Mouse (Mus musculus) ovary, adult 18-20 months (tissue): Measurements from ENCODE around the gene Ola1.

Experiments
- DNase-seq: peaks from one replicate; pipeline ENCODE4 v3.0.0; 2022; ENCODE audit warnings: low spot score, mixed read lengths

Ola1 gene

DNA sequence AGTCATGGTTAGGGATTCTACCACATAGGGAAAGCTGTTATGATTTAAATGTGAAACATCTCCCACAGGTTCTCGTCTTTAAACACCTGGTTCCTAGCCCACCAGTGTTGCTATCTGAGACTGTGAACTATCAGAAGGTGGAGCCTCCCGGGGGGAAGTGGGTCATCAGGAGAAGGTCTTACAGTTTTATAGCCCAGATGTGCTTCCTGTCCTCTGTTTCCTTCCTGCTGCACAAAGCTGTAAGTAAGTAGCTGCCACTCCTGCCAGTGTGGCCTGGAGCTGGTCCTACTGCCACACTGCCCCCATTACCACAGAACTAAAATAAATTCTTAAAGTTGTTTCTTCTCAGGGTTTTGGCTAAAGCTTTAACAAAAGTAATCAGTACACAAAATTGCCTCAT lies 72.6 kb downstream of the Ola1 start:
- DNase-seq = no peak

DNA sequence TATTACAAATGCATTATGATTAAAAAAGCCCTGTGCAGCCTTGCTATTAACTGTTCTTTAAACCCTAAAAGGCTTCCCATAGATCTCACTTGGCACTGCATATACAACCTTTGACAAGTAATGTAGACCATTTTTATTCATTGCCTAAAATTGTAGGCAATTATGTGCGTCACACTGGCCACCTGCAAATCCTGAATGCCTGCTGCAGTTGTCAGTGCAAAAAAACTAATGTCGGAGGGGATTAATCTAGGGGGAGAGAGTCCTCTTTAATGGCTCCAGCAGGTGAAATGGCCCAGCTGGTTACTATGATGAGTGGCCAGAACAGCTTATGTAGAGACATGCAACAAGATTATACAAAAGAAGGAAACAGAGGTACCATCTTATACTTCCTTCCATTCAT lies 75.0 kb downstream of the Ola1 start:
- no peak for DNase-seq

DNA sequence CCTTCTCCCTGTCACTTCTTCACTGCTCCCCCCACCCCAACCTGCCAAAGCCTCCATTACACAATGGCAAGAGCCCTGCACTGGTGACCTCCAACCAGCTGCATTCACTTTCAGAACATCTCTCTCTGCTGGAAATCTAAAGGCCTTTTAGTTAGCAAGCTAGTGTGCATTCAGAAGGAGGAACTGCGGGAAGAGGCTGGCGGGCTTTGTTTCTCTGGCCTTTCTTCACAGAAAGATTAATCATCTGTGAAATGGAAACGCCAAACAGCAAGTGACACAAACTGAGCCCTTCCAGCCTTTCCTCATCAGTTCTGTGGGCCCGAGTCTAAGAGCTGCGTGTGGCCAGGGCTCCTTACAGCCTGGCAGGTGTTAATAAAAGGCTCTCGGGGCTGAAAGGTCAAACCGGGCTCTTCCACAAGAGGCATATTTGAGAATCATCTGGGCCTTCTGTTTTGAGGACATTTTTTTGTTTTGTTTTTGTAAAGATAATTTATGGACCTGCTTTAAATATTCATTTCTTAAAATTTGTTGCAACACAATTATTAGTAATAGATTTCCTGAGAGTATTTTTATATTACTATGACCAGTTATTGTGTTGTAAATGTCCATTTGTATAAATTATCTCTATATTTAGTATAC lies 75.8 kb downstream of the Ola1 start:
- no peak for DNase-seq

DNA sequence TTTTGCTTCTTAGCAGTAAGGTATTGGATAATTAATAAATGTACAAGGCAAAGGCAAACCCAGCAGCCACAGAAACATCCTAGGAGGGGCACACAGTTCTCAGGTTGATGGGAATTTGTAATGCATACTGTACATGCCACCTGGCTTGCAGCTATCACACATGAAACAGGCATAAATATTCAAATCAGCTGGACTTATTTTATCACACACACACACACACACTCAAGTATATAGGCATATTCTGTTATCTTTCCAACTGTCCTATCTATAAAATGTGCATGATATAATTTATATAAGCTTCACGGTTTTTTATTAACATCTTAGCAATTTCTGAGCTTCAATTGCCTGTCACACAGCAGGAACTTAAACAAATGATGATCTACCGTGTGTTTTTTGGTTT lies 85.8 kb downstream of the Ola1 start:
- no peak for DNase-seq

DNA sequence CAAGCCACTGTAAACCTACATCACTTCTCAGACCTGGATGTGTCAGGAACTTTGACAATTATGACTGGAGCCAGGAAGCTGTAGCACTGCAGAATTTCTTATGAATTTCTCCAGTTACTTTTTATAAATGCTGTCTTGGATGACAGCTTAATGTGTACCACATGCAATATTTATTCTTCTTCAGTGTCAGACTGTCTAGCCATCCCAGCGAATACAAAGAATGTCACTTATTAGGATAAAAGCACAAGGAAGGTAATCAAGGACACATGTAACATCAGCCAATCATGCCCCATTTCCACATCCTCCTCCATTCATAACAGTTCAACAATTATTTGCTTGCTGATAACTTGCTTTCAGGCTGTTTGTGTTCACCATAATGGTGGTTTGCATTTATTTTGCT lies 91.0 kb downstream of the Ola1 start:
- no peak for DNase-seq

DNA sequence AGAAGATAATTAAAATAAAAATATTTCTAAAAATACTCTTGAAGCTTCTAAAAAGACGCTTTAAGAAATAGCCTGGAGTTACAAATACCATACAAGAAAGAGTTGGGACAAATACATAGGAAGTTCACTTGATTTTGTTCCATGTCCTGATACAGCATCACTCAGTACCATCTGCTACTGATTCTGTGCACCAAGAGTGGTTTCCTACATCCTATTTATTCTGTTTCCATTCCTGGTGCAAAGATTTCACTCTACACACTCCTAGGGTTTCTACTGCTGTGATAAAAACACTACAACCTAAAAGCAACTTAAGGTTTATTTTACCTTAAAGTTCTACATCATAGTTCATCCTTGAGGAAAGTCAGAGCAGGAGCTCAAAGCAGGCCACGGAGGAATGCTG lies 99.9 kb downstream of the Ola1 start:
- DNase-seq = no peak

DNA sequence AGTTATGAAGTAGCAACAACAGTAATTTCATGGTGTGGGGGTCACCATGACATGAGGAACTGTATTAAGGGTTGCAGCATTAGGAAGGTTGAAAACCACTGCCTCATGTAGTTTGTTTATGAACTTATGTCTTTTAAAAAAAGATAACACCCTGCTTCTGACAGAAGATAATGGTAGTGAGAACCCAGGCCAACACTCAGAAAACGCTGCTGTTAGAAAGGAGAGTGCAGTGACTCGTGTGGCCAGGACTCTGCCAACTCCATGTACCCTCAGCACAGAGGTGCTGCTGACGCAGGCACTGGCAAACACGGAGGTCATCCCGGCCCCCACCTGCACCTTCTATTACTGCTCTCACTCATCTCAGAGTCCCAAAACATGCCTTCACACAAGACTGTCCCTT lies 111.6 kb downstream of the Ola1 start:
- DNase-seq = no peak

DNA sequence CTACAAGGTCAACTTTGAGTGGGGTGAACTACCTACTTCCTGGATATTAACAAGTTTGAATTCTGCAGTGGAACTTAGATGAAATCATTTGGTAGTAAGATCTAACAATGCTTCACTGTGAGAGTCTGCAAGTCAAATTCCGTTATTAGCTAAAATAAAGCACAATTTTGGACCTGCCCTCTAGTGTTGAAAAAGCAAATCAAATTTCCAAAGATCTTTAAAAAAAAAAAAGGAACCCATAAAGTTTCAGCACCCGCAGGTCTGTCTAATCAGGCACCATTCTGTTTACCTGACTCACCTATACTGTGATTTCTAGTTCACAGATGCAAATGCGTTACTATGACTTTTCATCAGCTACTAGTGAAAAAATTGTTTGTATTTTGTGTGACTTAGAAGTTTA lies 122.2 kb downstream of the Ola1 start:
- no peak for DNase-seq

DNA sequence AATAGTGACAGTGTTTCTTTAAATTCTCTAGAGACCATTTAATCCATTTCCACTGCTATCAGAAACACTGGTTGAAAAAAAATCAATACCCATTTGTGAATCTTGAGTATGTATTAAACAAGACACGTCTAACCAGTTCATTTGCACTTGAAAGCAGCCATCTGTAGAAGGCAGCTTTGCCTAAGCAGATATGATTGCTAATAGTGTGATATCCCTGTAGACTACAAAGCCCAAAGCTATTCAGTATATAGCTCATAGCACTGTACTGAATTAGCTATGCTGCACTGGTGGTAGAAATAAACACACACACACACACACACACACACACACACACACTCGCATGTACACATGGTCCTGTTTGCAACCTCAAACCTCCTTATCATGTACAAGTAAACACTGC lies 123.4 kb downstream of the Ola1 start:
- no peak for DNase-seq

DNA sequence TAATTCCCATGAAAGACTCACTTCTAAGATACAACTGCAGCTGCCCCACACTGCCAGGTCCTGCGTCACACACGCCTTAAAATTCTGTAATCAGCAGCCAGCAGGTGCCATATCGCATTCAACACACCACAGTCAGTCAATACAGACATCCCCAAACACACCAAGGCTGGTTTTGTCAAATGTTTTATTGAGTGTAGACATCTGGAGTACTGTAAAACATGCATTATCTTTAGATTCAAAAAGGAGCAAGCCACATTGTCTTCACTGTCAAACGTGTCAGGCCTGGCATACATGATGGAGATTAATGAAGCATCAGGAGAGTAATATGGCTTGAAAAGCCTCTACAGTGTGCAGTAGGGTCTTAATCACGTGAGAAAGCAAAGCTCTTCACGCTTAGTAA lies 125.7 kb downstream of the Ola1 start:
- DNase-seq = no peak

DNA sequence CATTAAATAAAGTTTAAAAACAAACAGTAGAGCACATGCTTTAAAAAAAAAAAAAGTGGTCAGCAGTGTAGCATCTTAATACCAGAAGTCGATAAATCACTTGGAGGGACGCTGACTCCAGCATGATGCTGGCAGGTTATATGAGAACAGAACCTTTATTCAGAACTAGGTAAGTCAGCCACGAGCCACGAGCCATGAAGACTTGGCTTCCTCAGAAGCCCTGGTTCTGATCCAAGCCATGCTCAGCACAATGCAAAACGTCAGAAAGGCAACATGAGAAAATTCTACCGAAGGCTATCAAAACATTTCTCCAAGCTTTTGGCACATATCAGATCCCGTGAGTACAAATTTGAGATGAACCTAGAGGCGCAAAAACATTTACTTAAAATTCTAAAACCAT lies 127.4 kb downstream of the Ola1 start:
- DNase-seq = no peak

DNA sequence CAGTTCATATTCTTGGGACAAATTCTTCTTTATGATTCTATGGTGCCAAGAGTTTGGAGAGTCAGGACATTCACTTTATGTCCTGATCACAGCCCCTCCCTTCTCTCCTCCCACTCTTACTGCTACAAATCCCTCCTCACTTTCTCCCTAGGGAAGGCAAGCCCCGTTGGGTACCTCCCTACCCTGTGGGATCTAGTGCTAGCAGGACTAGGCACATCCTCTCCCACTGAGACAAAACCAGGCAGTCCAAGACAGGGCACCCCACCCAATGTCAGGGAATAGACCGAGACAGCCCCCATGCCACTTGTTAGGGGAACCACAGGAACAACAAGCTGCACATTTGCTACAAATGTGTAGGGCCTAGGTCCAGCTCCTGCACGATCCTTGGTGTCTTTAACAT lies 131.1 kb downstream of the Ola1 start:
- DNase-seq = no peak

DNA sequence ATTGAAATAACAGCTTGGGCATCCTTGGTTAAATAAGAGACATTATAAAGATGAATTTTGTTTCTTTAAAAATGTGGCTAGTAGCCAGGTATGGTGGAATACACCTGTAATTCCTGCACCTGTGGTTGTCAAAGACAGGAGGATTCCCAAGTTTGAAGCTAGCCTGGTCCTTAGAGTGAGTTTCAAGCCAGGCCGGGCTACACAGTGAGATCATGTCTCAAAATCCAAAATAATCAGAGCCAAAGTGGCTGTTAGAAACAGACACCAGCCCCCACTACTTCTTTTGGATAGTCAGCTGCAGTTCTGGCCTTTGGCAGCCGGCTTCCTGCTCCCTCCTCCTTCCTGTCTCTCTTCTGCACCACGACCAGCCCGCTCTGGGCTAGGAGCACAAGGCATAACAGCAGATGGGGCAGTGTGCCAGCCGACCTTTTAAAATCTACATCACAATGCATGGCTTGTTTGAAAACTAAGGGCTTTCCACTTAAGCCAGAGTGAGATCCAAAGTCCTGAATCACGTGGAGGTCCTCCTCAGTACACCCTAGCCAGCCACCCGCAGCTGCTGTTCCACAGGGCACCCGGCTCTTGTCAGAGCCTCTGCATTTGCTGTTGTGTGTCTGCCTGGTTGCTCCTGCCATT lies 132.9 kb downstream of the Ola1 start:
- no peak for DNase-seq

DNA sequence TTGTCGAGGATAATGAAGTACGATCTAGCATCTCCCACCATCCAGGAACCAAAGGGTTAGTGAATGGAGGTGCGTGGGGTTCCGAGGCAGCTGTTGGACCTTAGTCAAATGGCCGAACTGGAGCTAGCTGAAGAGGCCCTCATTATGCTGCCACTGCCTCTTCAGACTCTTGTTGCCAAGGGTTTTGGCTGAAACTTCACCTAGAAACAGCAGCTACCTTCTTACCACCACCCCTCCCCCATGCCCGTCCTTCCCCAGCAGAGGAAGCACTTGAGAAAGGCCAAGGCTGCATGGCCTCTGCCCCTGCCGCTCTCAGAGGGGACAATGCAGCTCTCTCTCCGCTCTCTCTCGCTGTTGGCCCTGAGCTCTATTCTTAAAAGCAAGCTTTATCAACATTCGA lies 136.2 kb downstream of the Ola1 start:
- DNase-seq = no peak

DNA sequence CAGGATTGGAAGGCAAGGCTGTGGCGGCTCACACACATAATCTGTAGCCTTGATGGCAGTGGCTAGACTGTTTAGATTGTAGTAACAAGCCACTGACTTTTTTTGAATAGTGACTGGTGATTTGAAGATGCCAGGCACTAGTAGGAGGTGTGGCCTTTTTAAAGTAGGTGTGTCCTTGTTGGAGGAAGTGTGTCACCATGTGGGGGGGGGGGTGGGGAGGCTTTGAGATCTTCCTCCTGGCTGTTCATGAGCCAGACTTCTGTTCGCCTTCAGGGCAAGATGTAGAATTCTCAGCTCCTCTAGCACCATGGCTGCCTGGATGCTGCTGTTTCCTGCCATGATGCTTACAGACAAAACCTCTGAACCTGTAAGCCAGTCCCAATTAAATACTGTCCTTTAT lies 136.9 kb downstream of the Ola1 start:
- no peak for DNase-seq

DNA sequence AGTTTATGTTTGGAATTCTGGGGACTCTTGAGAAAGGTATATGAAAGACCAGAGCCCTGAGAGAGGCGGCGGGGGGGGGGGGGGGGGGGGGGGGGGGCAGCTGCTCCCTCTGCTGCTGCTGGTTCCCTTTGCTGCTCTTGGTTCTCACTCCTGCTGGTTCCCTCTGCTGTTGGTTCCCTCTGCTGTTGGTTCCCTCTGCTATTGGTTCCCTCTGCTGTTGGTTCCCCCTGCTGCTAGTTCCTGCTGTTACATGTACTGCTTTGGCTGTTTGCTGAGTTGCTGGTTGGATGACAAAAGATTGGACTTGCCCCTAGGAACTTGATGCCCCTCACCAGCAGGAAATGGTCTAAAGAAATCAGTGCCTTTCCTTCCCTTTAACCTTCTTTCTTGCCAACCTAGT lies 138.6 kb downstream of the Ola1 start:
- no peak for DNase-seq

DNA sequence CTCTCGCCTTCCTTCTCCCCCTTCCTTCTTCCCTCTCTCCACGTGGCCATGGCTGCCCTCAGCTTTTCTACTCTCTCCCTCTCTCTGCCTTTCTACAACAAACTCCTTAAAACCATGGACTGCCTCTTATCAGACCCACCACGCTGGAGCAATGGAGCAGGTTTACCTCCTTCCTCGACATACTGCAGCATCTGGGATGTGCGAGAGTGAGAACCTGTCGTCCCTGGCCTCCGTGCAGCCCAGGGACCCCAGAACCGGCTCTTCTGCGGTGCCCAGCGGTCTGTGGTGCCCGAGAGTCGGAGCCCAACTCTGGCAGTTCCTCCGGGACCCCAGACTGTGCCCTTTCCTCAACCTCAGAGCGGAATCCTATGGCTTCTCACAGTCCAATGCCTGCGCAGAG lies 139.4 kb downstream of the Ola1 start:
- no peak for DNase-seq

DNA sequence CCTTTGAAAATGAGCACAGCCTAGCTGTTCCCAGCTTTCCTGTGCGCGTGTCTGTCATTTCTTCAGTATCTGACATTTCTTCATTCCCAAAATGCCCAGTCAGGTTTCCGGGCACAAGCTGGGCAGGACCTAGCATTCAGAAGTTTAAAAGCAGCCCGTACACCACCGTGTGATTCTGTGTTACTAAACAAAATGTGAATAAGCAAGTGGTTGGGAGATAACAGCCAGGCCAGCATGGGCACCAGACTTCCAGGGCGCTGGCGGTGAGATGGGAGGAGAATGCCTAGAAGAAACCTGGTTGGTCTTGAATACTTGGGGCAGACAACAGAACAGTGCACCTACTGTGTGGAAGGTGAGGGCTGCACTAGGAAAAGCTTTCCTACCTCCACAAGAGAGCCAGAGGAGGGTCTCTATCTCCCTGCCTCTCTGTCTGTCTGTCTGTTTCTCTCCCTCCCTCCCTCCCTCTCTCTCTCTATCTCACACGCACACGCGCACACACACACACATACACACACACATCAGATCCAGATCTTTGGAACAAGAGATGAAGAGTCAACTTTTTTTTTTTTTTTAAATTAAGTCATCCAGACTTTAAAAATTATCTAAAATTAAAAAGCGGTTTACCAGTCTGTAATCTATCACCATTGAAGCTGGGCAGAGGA lies 144.8 kb downstream of the Ola1 start:
- DNase-seq = no peak

DNA sequence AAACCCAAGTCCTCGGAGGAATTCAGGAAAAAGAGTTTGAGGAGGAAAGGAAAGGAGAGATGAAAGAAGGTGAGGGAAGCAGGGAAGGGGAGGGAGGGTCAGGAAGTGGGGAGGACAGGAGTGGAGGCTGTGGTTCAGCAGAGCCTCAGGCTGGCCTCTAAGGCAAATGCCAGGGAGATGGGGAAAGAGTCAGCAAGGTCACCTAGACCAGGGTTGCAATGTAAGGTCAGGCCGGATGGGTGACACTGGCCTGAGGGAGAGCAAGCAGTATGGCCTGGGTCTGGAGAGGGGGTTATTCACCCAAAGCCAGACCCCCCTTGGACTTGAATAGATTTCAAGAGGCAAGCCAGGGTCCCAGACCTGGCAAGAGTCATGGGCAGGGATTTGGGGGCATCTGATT lies 147.5 kb downstream of the Ola1 start:
- DNase-seq = no peak

DNA sequence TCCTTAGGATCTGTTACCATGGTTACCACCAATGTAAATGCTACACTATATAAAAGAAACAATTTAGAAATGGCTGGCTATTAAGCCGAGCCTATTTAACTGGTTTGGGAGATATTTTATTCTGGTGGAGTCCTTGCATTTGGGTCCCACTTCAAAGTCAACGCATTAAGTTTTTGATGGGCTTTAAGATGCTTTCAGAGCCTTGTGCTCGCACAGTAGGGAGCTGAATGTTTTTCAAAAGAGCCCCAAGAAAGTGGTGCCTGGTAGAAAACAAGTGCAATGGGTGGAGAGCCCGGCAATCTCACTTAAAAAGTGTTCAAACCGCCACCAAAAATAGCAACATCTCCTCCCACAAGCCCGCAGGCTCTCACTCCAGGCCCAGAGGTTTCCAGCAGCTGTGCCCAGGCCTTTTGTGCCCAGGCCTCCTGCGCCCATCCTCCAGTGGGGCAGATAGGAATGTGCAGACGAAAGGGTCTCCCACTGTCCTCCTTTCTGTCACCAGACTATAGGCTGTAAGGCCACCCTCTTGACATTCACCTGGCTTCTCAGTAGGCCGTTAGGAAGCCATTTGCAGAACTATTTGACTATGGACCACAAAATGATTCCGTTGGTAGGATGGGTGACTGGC lies 148.2 kb downstream of the Ola1 start:
- DNase-seq = no peak

DNA sequence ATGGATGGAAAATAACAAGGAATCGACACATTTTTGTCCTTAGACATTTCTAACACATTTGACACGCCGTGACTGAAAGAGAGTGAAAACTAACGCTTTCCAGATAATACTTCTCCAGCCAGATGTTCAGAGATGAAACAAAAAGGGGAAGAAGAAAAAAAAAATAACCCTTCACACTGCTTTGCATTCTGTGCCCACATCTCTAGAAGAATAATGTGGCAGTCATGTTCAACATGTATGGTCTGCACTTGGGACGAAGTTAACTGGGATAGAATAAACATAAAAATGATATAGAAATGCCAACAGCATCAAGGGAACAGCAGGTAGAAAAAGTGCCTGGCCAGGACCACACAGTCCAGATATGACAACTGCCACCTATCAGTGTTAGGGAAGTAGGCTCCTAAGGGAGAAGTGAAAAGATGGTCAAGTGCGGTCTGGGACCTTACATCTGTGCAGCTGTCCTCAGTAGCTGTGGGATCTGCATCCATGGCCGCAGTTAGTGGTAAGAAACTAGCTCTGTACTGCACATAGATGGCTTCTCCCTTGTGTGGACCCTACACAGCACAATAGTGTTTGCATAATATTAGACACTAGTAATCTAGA lies 149.4 kb downstream of the Ola1 start:
- no peak for DNase-seq

DNA sequence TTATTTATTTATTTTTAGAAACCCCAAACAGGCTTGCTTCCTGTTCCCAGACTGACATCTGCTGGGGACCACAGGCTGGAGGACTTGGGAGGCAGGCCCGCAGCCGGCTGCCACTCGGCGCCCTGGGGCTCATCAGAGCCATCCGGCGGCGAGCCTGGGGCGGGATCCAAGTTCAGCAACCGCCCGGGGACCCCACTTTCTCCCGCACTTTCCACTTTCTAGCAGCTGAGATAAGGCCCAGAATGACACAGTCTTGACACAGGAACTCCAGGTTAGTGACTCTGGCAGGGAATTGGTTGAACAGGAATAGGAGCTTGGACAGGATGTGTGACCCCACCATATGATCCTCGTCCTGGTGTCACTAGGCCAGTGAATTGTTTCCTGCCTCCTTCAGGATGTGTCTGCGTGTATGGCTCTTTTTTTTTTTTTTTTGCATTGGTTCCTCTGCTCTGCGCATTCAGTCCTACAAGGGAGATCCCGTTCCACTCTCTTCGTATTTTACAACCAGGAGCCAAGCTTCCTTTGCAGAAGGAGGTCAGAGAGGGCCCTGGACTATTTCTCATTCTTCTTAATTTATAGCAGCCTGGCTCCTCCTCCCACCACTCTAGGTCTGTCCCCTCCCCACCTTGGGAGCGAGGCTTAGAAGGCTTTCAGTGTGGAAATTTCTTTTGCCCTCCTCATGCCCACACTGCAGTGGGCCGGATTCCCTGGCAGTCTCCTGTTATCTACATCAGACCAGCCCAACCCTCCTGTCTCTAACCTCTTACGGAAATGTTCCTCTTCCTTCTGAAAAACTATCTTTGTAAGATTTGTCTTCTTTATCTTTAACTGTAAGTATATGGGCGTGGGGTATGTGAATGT lies 152.2 kb downstream of the Ola1 start:
- DNase-seq = no peak
